Mouse (Mus musculus) embryonic stem cell, embryonic (primary cell): ENCODE data around the gene Dpep2nb.

Source experiments
- CTCF ChIA-PET, 4 experiments: fragments of 300-600 bp in 2 of 4; fragments of 350-600 bp in 2 of 4; sonication (Branson Sonifier 250); formaldehyde crosslinking; loops; one replicate each; lab custom pipeline; 2022; ENCODE audit warnings: inconsistent platforms in 2 of 4; lab: Charles Lee
- POLR2A ChIA-PET, 4 experiments: fragments of 300-600 bp in 2 of 4; fragments of 350-600 bp in 2 of 4; sonication (Branson Sonifier 250); formaldehyde crosslinking; loops; one replicate each; lab custom pipeline; 2022; ENCODE audit warnings: antibody characterized with exemption in 4 of 4, inconsistent platforms in 1 of 4; lab: Charles Lee

Dpep2nb gene

DNA sequence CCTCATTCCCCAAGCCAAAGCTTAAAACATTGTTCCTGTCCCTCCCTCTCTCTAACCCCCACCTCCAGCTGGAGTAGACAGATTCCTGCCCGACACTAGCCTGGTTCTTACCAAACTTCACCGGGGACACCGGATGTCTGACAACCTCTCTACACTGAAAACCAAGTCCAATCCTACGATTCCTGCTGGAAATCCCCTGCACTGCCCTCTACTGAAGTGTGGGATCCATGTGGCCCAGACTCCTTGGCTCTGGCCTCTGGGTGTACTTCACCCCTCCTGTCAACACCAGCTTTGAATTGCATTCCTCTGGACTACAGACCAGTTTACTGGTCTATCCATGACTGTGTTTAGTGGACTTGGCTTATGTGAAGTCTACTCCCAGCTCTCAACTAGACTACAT, 49.2 kb downstream of the Dpep2nb start:
- ChIA-PET POLR2A (interaction anchor here in 3 of 4 experiments (0.5 to 1.5 kb wide), 5 partner anchors 17 to 56 kb away, joined by 3 to 4 read pairs (median 3); partner anchors contain the start of gene Pskh1 (in 1 of the 3)), CTCF (no interaction called here)

DNA sequence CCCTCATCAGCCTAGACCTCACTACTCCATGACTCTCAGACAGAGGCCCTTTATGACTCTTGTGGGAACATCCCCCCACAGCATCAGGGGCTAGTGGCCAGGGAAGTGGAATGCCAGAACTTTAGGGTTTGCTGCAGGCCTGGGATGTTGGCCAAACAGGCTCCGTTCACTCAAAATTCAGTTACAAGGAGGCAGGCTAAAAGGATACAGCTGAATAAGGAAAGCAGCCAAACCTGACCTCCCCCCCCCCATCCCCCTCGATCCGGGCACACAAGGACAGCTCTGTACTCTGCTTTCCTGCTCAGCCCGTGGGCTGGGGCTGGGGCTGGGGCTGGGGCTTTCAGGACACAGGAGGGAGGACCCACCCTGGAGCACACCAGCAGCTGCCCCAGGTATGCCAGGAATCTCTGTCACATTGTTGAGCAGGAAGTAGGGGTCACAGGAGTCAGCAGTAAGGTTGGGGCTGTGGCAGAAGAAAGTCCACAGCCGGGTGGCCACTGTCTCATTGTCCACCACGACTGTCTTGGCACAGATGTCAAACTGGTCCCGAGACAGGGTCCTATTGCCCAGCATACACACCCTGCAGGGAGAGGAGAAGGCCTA, 54.6 kb downstream of the Dpep2nb start:
- CTCF ChIA-PET, result no interaction called here
- POLR2A ChIA-PET, result interaction anchor here in 2 of 4 experiments (0.6 to 1.3 kb wide), 4 partner anchors 12 to 51 kb away, joined by 3 to 5 read pairs (median 3); partner anchors contain the start of genes Pskh1 (in 1 of the 2) and Psmb10 (in 1 of the 2)

DNA sequence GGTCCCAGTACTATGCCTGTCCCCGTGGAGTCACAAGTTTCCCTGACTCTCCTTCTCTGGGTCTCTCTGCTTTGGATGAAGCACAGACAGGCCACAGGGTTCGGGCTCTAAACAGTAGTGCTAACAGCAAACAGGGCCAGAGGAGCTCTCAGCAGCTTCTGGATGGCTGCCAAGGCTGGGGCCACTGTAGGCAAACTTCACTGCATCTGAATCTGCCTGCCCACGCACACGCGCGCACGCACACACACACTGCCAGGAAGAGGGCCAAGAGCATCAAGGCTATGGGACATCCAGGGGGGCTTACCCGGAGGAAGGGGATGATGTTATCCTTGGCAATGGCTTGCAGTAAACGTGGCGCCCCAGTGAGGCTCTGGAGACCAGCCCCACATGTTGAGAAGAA, 56.4 kb downstream of the Dpep2nb start:
- ChIA-PET CTCF (interaction anchor here in 1 of 4 experiments (1.3 kb wide), 1 partner anchor 19 kb away, joined by 3 read pairs; no protein-coding TSS in a partner anchor), POLR2A (interaction anchor here in 3 of 4 experiments (0.5 to 1.4 kb wide), 5 partner anchors 10 to 314 kb away, joined by 3 read pairs; partner anchors contain the start of genes Pskh1 (in 1 of the 3), Ranbp10 (in 1 of the 3) and Tsnaxip1 (in 1 of the 3))
